Mouse (Mus musculus): ENCODE data around the gene Kazn. TPM values are rescaled to one million over a fixed set of nuclear protein-coding genes. Genes with fewer than 3 reads are reported as not detected.

Kazn gene
- total and polyA plus RNA-seq, 2 experiments from 2014 or later = 20.9 to 78.3 TPM

GRCm38 (mm10) chr4:142084131-142084899 lies 154.9 kb downstream of the Kazn start, which contains the start of gene Tmem51:
Tmem51 (minus strand) TSS chr4:142084304.
- no peak for DNase-seq (ENCODE audit: low spot score)
- TF ChIP-seq CTCF (IDR thresholded peaks at IDR 0.05; ENCODE audit: low read depth) = no peak
- H3K27ac ChIP-seq = no peak within 1 kb of the TSS; the same call in 1 of the 2 replicates
- under 1% methylated on average over 52 of the region's 52 CpGs for WGBS
- H3K4me1 ChIP-seq (ENCODE audit: insufficient read depth, low read length) = peaks cover 22% of the 10 kb centered on the region; the same call in 1 of the 2 replicates
- no peaks in the 10 kb centered on the region for H3K36me3 ChIP-seq (ENCODE audit: insufficient read depth, low read length)
- peak within 1 kb of the TSS; percentile 44 for H3K4me3 ChIP-seq (ENCODE audit: low read length)
- H3K4me2 ChIP-seq (ENCODE audit: low read depth, low read length) = peak within 1 kb of the TSS; percentile 80
- H3K9ac ChIP-seq (replicated peaks; ENCODE audit: low read length) = peak within 1 kb of the TSS; percentile 39
- no peaks in the 10 kb centered on the region for H3K9me3 ChIP-seq (ENCODE audit: low read length)
- H3K27me3 ChIP-seq (ENCODE audit: insufficient read depth, low read length) = 0 out of 2 replicates have a peak, but pooled peaks cover 7% of the 10 kb centered on the region
- peak; percentile 44 for ATAC-seq

GRCm38 (mm10) chr4:142083762-142084130 lies 155.5 kb downstream of the Kazn start:
- Histone ChIP-seq H3K27ac (no peak overlapping the region), H3K9ac (replicated peaks; ENCODE audit: low read length) (peak overlapping the region; percentile 39), H3K27me3 (ENCODE audit: insufficient read depth, low read length) (0 out of 2 replicates have a peak, but pooled peaks cover 7% of the 10 kb centered on the region), H3K9me3 (ENCODE audit: low read length) (no peaks in the 10 kb centered on the region), H3K4me2 (ENCODE audit: low read depth, low read length) (peak overlapping the region; percentile 80), H3K4me1 (ENCODE audit: insufficient read depth, low read length) (peaks cover 21% of the 10 kb centered on the region; the same call in 1 of the 2 replicates), H3K36me3 (ENCODE audit: insufficient read depth, low read length) (no peaks in the 10 kb centered on the region), H3K4me3 (ENCODE audit: low read length) (peak overlapping the region; percentile 44)
- ATAC-seq (peak; percentile 30), DNase-seq (ENCODE audit: low spot score) (peak; percentile 74)
- TF ChIP-seq CTCF (IDR thresholded peaks at IDR 0.05; ENCODE audit: low read depth) = peak; percentile 65
- WGBS = under 1% methylated on average over 24 of the region's 29 CpGs

GRCm38 (mm10) chr4:142083193-142083592 lies 156.0 kb downstream of the Kazn start:
- H3K9ac ChIP-seq (replicated peaks; ENCODE audit: low read length) = no peak overlapping the region
- ATAC-seq (no peak), DNase-seq (ENCODE audit: low spot score) (no peak)
- H3K27ac ChIP-seq = no peak overlapping the region
- H3K4me1 ChIP-seq (ENCODE audit: insufficient read depth, low read length) = peaks cover 20% of the 10 kb centered on the region; the same call in 1 of the 2 replicates
- H3K4me3 ChIP-seq (ENCODE audit: low read length) = peak overlapping the region; percentile 44
- H3K9me3 ChIP-seq (ENCODE audit: low read length) = no peaks in the 10 kb centered on the region
- TF ChIP-seq CTCF (IDR thresholded peaks at IDR 0.05; ENCODE audit: low read depth) = no peak
- peak overlapping the region; percentile 80 for H3K4me2 ChIP-seq (ENCODE audit: low read depth, low read length)
- 62% methylated on average over 6 of the region's 6 CpGs for WGBS
- H3K36me3 ChIP-seq (ENCODE audit: insufficient read depth, low read length) = no peaks in the 10 kb centered on the region
- H3K27me3 ChIP-seq (ENCODE audit: insufficient read depth, low read length) = 0 out of 2 replicates have a peak, but pooled peaks cover 7% of the 10 kb centered on the region

GRCm38 (mm10) chr4:142082703-142083102 lies 156.5 kb downstream of the Kazn start:
- Histone ChIP-seq H3K9me3 (ENCODE audit: low read length) (no peaks in the 10 kb centered on the region), H3K4me3 (ENCODE audit: low read length) (no peak overlapping the region), H3K27ac (no peak overlapping the region), H3K27me3 (ENCODE audit: insufficient read depth, low read length) (0 out of 2 replicates have a peak, but pooled peaks cover 7% of the 10 kb centered on the region), H3K36me3 (ENCODE audit: insufficient read depth, low read length) (no peaks in the 10 kb centered on the region), H3K9ac (replicated peaks; ENCODE audit: low read length) (no peak overlapping the region), H3K4me2 (ENCODE audit: low read depth, low read length) (peak overlapping the region; percentile 80; the same call in 1 of the 2 replicates), H3K4me1 (ENCODE audit: insufficient read depth, low read length) (peaks cover 23% of the 10 kb centered on the region; the same call in 1 of the 2 replicates)
- no peak for TF ChIP-seq CTCF (IDR thresholded peaks at IDR 0.05; ENCODE audit: low read depth)
- WGBS = 78% methylated on average over 4 of the region's 4 CpGs
- no peak for ATAC-seq
- DNase-seq (ENCODE audit: low spot score) = no peak

- no peaks in the 10 kb centered on the region for H3K9me3 ChIP-seq (ENCODE audit: low read length)
- WGBS = 51% methylated on average over 13 of the region's 13 CpGs
- H3K9ac ChIP-seq (replicated peaks; ENCODE audit: low read length) = no peak overlapping the region
- H3K27me3 ChIP-seq (ENCODE audit: insufficient read depth, low read length) = 0 out of 2 replicates have a peak, but pooled peaks cover 7% of the 10 kb centered on the region
- no peak overlapping the region for H3K4me3 ChIP-seq (ENCODE audit: low read length)
- H3K4me2 ChIP-seq (ENCODE audit: low read depth, low read length) = 0 out of 2 replicates have a peak overlapping the region, but pooled peaks have one; percentile 23
- no peak for TF ChIP-seq CTCF (IDR thresholded peaks at IDR 0.05; ENCODE audit: low read depth)
- H3K4me1 ChIP-seq (ENCODE audit: insufficient read depth, low read length) = peaks cover 26% of the 10 kb centered on the region; the same call in 1 of the 2 replicates
- ATAC-seq (no peak), DNase-seq (ENCODE audit: low spot score) (no peak)
- H3K36me3 ChIP-seq (ENCODE audit: insufficient read depth, low read length) = no peaks in the 10 kb centered on the region
- H3K27ac ChIP-seq = peak overlapping the region; percentile 60; the same call in 1 of the 2 replicates
These were observed 157.4 kb downstream of the Kazn start for GRCm38 (mm10) chr4:142081631-142082283.

GRCm38 (mm10) chr4:142080901-142081630 lies 158.1 kb downstream of the Kazn start:
- WGBS = 36% methylated on average over 18 of the region's 18 CpGs
- Histone ChIP-seq H3K4me3 (ENCODE audit: low read length) (no peak overlapping the region), H3K27me3 (ENCODE audit: insufficient read depth, low read length) (0 out of 2 replicates have a peak, but pooled peaks cover 7% of the 10 kb centered on the region), H3K27ac (peak overlapping the region; percentile 60; the same call in 1 of the 2 replicates), H3K36me3 (ENCODE audit: insufficient read depth, low read length) (no peaks in the 10 kb centered on the region), H3K4me1 (ENCODE audit: insufficient read depth, low read length) (peaks cover 26% of the 10 kb centered on the region; the same call in 1 of the 2 replicates), H3K9me3 (ENCODE audit: low read length) (no peaks in the 10 kb centered on the region), H3K9ac (replicated peaks; ENCODE audit: low read length) (no peak overlapping the region), H3K4me2 (ENCODE audit: low read depth, low read length) (peak overlapping the region; percentile 23; the same call in 1 of the 2 replicates)
- ATAC-seq (peak; percentile 70), DNase-seq (ENCODE audit: low spot score) (peak; percentile 83)
- no peak for TF ChIP-seq CTCF (IDR thresholded peaks at IDR 0.05; ENCODE audit: low read depth)
